12 mouse cellular contexts compared by ENCODE assay signal in the genomic region with DNA sequence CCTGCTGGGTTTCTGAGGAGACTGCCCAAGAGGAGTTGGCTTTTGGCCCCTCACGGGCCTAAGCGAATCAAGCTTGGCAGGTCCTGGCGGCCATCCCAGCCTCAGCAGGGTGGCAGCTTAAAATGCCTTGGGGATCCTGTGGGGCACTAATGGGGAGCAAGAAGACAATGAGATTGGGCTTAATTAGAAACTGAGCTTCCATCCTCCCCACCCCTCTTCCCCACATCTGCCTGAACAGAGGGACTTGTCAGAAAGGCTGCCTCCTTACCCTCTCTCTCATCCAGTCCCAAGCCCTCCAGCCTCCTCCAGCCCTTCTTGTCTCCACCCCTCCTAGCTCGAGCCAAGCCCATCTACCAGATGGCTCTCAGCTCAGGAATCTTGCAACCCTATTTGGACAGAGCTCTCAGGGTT. TPM values are rescaled to one million over a fixed set of nuclear protein-coding genes. Genes with fewer than 3 reads are reported as not detected.
DNase-seq lines count a peak whose midpoint lies in the region; ATAC-seq lines count a peak whose summit lies in the region.
"Had no signal": no experiment of that assay in that cellular context is flagged by ENCODE, and none has a peak within 500 bp of the region (broad histone marks: within the 10 kb centered on the region; RNA-seq: fewer than 3 reads in every experiment).

No protein-coding gene starts in this region.

- DNase-seq in forebrain, embryonic 10.5 days (ENCODE audit: extremely low spot score, low spot score) = no peak
- peak; percentile 27 for DNase-seq in adipocyte (ENCODE audit: low spot score)
- DNase-seq in forebrain, embryonic 14.5 days (ENCODE audit: low spot score) = peak; percentile 72
- DNase-seq in kidney, postnatal 4 days = no peak
- no peak for DNase-seq in urinary bladder, adult 18-20 months (ENCODE audit: low spot score in 2 of 2)
- DNase-seq: thymus, postnatal 36 days had no signal

- peak overlapping the region; percentile 93 for H3K4me2 ChIP-seq in forebrain, embryonic 12.5 days
- peak overlapping the region; percentile 86 for H3K4me2 ChIP-seq in forebrain, embryonic 14.5 days (ENCODE audit: low read length)
- H3K4me2 ChIP-seq in midbrain, embryonic 16.5 days (ENCODE audit: low read length) = peak overlapping the region; percentile 66
- no peak overlapping the region for H3K4me2 ChIP-seq in kidney, embryonic 14.5 days (replicated peaks; ENCODE audit: low read depth, low read length)
- H3K4me2 ChIP-seq: liver, embryonic 15.5 days had no signal

- 2% methylated on average over 4 of the region's 4 CpGs for WGBS in forebrain, embryonic 12.5 days
- WGBS in forebrain, embryonic 10.5 days = 2% methylated on average over 4 of the region's 4 CpGs
- WGBS in forebrain, embryonic 14.5 days = 0% methylated on average over 4 of the region's 4 CpGs
- WGBS in midbrain, embryonic 16.5 days = 8% methylated on average over 4 of the region's 4 CpGs
- WGBS in kidney, embryonic 14.5 days = 6% methylated on average over 4 of the region's 4 CpGs

- H3K27ac ChIP-seq in forebrain, embryonic 12.5 days = no peak overlapping the region
- H3K27ac ChIP-seq in forebrain, embryonic 10.5 days = no peak overlapping the region
- H3K27ac ChIP-seq in forebrain, embryonic 14.5 days (ENCODE audit: low read depth, low read length) = peak overlapping the region; percentile 68
- H3K27ac ChIP-seq in midbrain, embryonic 16.5 days (ENCODE audit: low read length) = peak overlapping the region; percentile 67
- no peak overlapping the region for H3K27ac ChIP-seq in kidney, embryonic 14.5 days (ENCODE audit: low read depth, low read length)
- H3K27ac ChIP-seq: embryonic facial prominence, embryonic 10.5 days; liver, embryonic 15.5 days had no signal

- H3K9me3 ChIP-seq in forebrain, embryonic 12.5 days = no peaks in the 10 kb centered on the region
- H3K9me3 ChIP-seq in forebrain, embryonic 10.5 days = no peaks in the 10 kb centered on the region
- no peaks in the 10 kb centered on the region for H3K9me3 ChIP-seq in forebrain, embryonic 14.5 days (replicated peaks; ENCODE audit: control insufficient read depth, low read length)
- no peaks in the 10 kb centered on the region for H3K9me3 ChIP-seq in midbrain, embryonic 16.5 days (replicated peaks; ENCODE audit: control insufficient read depth, low read length, poor library complexity, severe bottlenecking)
- no peaks in the 10 kb centered on the region for H3K9me3 ChIP-seq in kidney, embryonic 14.5 days (ENCODE audit: control insufficient read depth, low read length)
- H3K9me3 ChIP-seq: embryonic facial prominence, embryonic 10.5 days; liver, embryonic 15.5 days had no signal

- H3K9ac ChIP-seq in forebrain, embryonic 12.5 days = no peak overlapping the region
- H3K9ac ChIP-seq in forebrain, embryonic 14.5 days (ENCODE audit: low read length) = peak overlapping the region; percentile 95
- peak overlapping the region; percentile 95 for H3K9ac ChIP-seq in midbrain, embryonic 16.5 days (ENCODE audit: low read depth, low read length)
- H3K9ac ChIP-seq in kidney, embryonic 14.5 days (ENCODE audit: low read depth, low read length) = no peak overlapping the region
- H3K9ac ChIP-seq: liver, embryonic 15.5 days had no signal

- no peaks in the 10 kb centered on the region for H3K36me3 ChIP-seq in forebrain, embryonic 12.5 days (replicated peaks)
- no peaks in the 10 kb centered on the region for H3K36me3 ChIP-seq in forebrain, embryonic 10.5 days (replicated peaks)
- no peaks in the 10 kb centered on the region for H3K36me3 ChIP-seq in forebrain, embryonic 14.5 days (ENCODE audit: control insufficient read depth, insufficient read depth, low read length)
- H3K36me3 ChIP-seq in midbrain, embryonic 16.5 days (ENCODE audit: control insufficient read depth, insufficient read depth, low read length) = no peaks in the 10 kb centered on the region
- H3K36me3 ChIP-seq in kidney, embryonic 14.5 days (ENCODE audit: control insufficient read depth, insufficient read depth, low read length) = no peaks in the 10 kb centered on the region
- H3K36me3 ChIP-seq: embryonic facial prominence, embryonic 10.5 days; liver, embryonic 15.5 days had no signal

- H3K27me3 ChIP-seq in forebrain, embryonic 12.5 days = peaks cover 89% of the 10 kb centered on the region
- H3K27me3 ChIP-seq in forebrain, embryonic 10.5 days (ENCODE audit: poor library complexity, severe bottlenecking) = peaks cover 99% of the 10 kb centered on the region
- 0 out of 2 replicates have a peak, but pooled peaks cover 7% of the 10 kb centered on the region for H3K27me3 ChIP-seq in forebrain, embryonic 14.5 days (replicated peaks; ENCODE audit: control insufficient read depth, insufficient read depth, low read length)
- peaks cover 2% of the 10 kb centered on the region; the same call in 1 of the 2 replicates for H3K27me3 ChIP-seq in midbrain, embryonic 16.5 days (ENCODE audit: control insufficient read depth, insufficient read depth, low read depth, low read length)
- peaks cover 82% of the 10 kb centered on the region for H3K27me3 ChIP-seq in kidney, embryonic 14.5 days (ENCODE audit: control insufficient read depth, insufficient read depth, low read length)

- peaks cover 57% of the 10 kb centered on the region for H3K4me1 ChIP-seq in forebrain, embryonic 12.5 days
- H3K4me1 ChIP-seq in forebrain, embryonic 10.5 days = peaks cover 53% of the 10 kb centered on the region
- H3K4me1 ChIP-seq in forebrain, embryonic 14.5 days (ENCODE audit: control insufficient read depth, insufficient read depth, low read length) = peaks cover 70% of the 10 kb centered on the region
- peaks cover 60% of the 10 kb centered on the region for H3K4me1 ChIP-seq in midbrain, embryonic 16.5 days (ENCODE audit: control insufficient read depth, insufficient read depth, low read length)
- peaks cover 10% of the 10 kb centered on the region; the same call in 1 of the 2 replicates for H3K4me1 ChIP-seq in kidney, embryonic 14.5 days (ENCODE audit: control insufficient read depth, insufficient read depth, low read length)

- ATAC-seq in forebrain, embryonic 12.5 days (ENCODE audit: low FRiP score) = no peak
- peak; percentile 35 for ATAC-seq in forebrain, embryonic 14.5 days
- no peak for ATAC-seq in midbrain, embryonic 16.5 days
- no peak for ATAC-seq in kidney, embryonic 14.5 days (ENCODE audit: low FRiP score, low TSS enrichment)
- ATAC-seq: Patski had no signal

- H3K4me3 ChIP-seq in forebrain, embryonic 12.5 days (replicated peaks) = peak overlapping the region; percentile 14; the same call in 1 of the 2 replicates
- H3K4me3 ChIP-seq in forebrain, embryonic 10.5 days = no peak overlapping the region
- peak overlapping the region; percentile 87 for H3K4me3 ChIP-seq in forebrain, embryonic 14.5 days (ENCODE audit: low read depth, low read length)
- peak overlapping the region; percentile 89 for H3K4me3 ChIP-seq in midbrain, embryonic 16.5 days (ENCODE audit: low read depth, low read length)
- no peak overlapping the region for H3K4me3 ChIP-seq in kidney, embryonic 14.5 days (ENCODE audit: low read length)
- H3K4me3 ChIP-seq: embryonic facial prominence, embryonic 10.5 days; liver, embryonic 15.5 days had no signal

RNA-seq across cellular contexts. Expression of a gene that starts 3.5 kb away (rescaled TPM):
- 54.0 and 62.2 TPM in 2 replicates for polyA plus RNA-seq in forebrain, embryonic 12.5 days (2016; fragmentation: Nextera tagmentation; extraction: Ambion mirVana)
- 2.8 and 4.3 TPM in 2 replicates for polyA plus RNA-seq in forebrain, embryonic 10.5 days (2016; fragmentation: Nextera tagmentation; extraction: Ambion mirVana)
- 140 and 175 TPM in 2 replicates for polyA plus RNA-seq in forebrain, embryonic 14.5 days (2014; fragmentation: Nextera tagmentation; extraction: Ambion mirVana)
- polyA plus RNA-seq in midbrain, embryonic 16.5 days (2015; fragmentation: Nextera tagmentation; extraction: Ambion mirVana) = 140 and 146 TPM in 2 replicates
- not detected in 2 replicates for polyA plus RNA-seq in kidney, embryonic 14.5 days (2014; fragmentation: Nextera tagmentation; extraction: Ambion mirVana)
- polyA plus RNA-seq: Patski had no signal

RNA-seq across cellular contexts. Expression of a gene that starts 40.2 kb away (rescaled TPM):
- polyA plus RNA-seq in forebrain, embryonic 12.5 days (2016; fragmentation: Nextera tagmentation; extraction: Ambion mirVana) = 14.5 and 16.5 TPM in 2 replicates
- 10.0 and 10.1 TPM in 2 replicates for polyA plus RNA-seq in forebrain, embryonic 10.5 days (2016; fragmentation: Nextera tagmentation; extraction: Ambion mirVana)
- polyA plus RNA-seq in forebrain, embryonic 14.5 days (2014; fragmentation: Nextera tagmentation; extraction: Ambion mirVana) = 10.1 and 11.4 TPM in 2 replicates
- polyA plus RNA-seq in midbrain, embryonic 16.5 days (2015; fragmentation: Nextera tagmentation; extraction: Ambion mirVana) = 6.0 and 7.5 TPM in 2 replicates
- polyA plus RNA-seq in kidney, embryonic 14.5 days (2014; fragmentation: Nextera tagmentation; extraction: Ambion mirVana) = 3.2 and 6.2 TPM in 2 replicates

RNA-seq across cellular contexts. Expression of a gene that starts 48.4 kb away (rescaled TPM):
- 29.1 and 29.6 TPM in 2 replicates for polyA plus RNA-seq in forebrain, embryonic 12.5 days (2016; fragmentation: Nextera tagmentation; extraction: Ambion mirVana)
- 17.0 and 20.7 TPM in 2 replicates for polyA plus RNA-seq in forebrain, embryonic 10.5 days (2016; fragmentation: Nextera tagmentation; extraction: Ambion mirVana)
- 16.5 and 17.0 TPM in 2 replicates for polyA plus RNA-seq in forebrain, embryonic 14.5 days (2014; fragmentation: Nextera tagmentation; extraction: Ambion mirVana)
- polyA plus RNA-seq in midbrain, embryonic 16.5 days (2015; fragmentation: Nextera tagmentation; extraction: Ambion mirVana) = 11.8 and 17.8 TPM in 2 replicates
- polyA plus RNA-seq in kidney, embryonic 14.5 days (2014; fragmentation: Nextera tagmentation; extraction: Ambion mirVana) = 16.1 and 22.6 TPM in 2 replicates

Comparison
In these comparisons a context has a peak if more than half of its experiments do, and no peak if none do; other contexts are left out.
1. H3K27ac ChIP-seq: peak in forebrain, embryonic 14.5 days (single experiment) and midbrain, embryonic 16.5 days (single experiment); none in forebrain, embryonic 12.5 days (single experiment), forebrain, embryonic 10.5 days (single experiment) and kidney, embryonic 14.5 days (single experiment).
2. H3K4me3 ChIP-seq: peak in forebrain, embryonic 12.5 days (single experiment), forebrain, embryonic 14.5 days (single experiment) and midbrain, embryonic 16.5 days (single experiment); none in forebrain, embryonic 10.5 days (single experiment) and kidney, embryonic 14.5 days (single experiment).
3. H3K9ac ChIP-seq: peak in forebrain, embryonic 14.5 days (single experiment) and midbrain, embryonic 16.5 days (single experiment); none in forebrain, embryonic 12.5 days (single experiment) and kidney, embryonic 14.5 days (single experiment).
4. DNase-seq: peak in adipocyte (single experiment) and forebrain, embryonic 14.5 days (single experiment); none in forebrain, embryonic 10.5 days (single experiment), kidney, postnatal 4 days (0 of 2) and urinary bladder, adult 18-20 months (0 of 2).
5. RNA of a gene that starts 3.5 kb away (polyA plus RNA-seq): 140 to 146 TPM in midbrain, embryonic 16.5 days, 140 to 175 TPM in forebrain, embryonic 14.5 days and 54.0 to 62.2 TPM in forebrain, embryonic 12.5 days; 2.8 to 4.3 TPM in forebrain, embryonic 10.5 days and not detected in kidney, embryonic 14.5 days; every median in the first group is over 10 times any median in the second.